Mouse (Mus musculus): Measurements from ENCODE around the gene Kiss1r.

DNA sequence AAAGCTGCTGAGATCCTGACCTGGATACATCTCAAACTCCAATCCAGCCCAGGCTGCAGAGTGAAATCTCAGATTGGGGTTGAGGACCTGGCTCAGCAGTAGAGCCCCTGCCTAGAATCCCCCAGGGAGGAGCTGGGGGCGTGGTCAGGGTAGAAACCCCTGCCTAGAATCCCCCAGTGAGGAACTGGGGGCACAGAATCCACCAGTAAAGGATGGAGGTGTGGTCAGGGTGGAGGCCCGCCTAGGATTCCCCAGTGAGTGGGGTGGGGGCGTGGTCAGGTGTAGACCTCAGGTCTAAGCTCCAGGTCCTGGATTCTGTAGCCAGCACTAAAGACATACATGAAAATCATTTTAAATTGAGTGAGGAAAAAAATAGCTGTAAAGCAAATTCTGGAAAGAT lies 43.9 kb upstream of the Kiss1r start:
- no peak for TF ChIP-seq CTCF (IDR thresholded peaks at IDR 0.05; ENCODE audit: borderline replicate concordance, extremely low read depth, insufficient read depth, insufficient read length)
- no peak for TF ChIP-seq POLR2A (IDR thresholded peaks at IDR 0.05; ENCODE audit: borderline replicate concordance, extremely low read depth, insufficient read depth, insufficient read length, poor library complexity, severe bottlenecking)
